Mouse (Mus musculus): ENCODE measurements around the gene Pin1rt1.

GRCm38 (mm10) chr2:104710670-104711370 is 5.4 kb downstream of the Pin1rt1 start:
- no peak for TF ChIP-seq CTCF (IDR thresholded peaks at IDR 0.05; ENCODE audit: low read depth, low read length)
- no peak for TF ChIP-seq GATA2 (IDR thresholded peaks at IDR 0.05; ENCODE audit: borderline replicate concordance, low read depth, low read length)
